Mouse (Mus musculus): ENCODE results near the gene Abr. TPM values are rescaled to one million over a fixed set of nuclear protein-coding genes. Genes with fewer than 3 reads are reported as not detected.

Gene Abr
- polyA plus RNA-seq, 1 experiment from 2014 or later = 93.5 TPM

DNA sequence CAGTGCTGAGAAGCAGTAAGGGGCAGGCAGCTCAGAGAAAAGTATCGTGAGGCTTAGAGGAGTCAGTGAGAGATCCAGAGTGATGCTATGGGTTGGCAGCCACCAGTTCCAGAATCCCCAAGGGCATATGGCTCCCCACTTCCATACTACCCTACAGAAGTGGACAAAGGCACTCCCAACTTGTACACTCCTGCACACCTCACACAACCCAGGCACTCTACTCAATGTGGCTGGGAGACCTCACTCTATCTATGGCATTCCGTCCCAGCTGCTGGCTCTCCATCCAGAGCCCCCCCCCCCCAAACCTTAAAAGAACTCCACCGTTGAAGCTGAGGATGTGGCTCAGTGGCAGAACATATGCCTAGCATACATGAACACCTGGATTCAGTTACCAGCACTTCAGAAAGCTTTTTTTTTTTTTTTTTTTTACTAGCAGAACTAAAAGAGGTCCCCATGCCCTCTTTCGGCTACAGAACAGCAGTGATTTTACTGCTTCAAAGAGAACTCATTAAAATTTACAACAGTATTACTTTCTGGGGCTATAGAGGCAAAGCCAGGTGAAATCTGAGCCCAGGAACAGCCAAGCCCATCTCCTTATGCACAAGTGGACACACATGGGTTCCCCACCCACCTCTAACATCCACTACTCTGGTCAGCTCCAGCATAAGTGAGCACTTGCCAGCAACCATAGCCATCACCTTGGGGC, 96.3 kb downstream of the Abr start:
- H3K4me1 ChIP-seq (replicated peaks) = peaks cover 33% of the 10 kb centered on the region

DNA sequence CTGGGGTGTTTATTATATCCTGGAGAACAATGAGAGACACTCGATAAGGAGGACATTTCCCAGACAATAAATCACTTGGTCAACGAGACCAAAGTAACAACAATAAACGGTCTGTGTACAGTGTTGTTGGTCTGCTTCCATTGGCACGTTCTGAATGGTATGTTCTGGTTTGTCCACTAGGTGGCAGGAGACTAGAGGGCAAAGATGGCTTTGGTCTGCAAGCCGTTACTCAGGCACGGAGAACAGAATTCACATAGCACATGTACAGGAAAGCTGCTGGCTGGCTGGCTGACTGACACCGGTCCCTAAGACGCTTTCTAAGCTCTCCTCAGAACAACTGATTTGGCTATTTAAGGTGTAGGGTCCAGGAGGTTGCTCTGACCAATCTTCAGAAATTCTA, 97.2 kb downstream of the Abr start:
- peaks cover 25% of the 10 kb centered on the region for H3K4me1 ChIP-seq (replicated peaks)
- no peak overlapping the region for H3K4me2 ChIP-seq (replicated peaks)
- peaks cover 6% of the 10 kb centered on the region; the same call in 1 of the 2 replicates for H3K36me3 ChIP-seq
- no peaks in the 10 kb centered on the region for H3K27me3 ChIP-seq
- no peak for ATAC-seq
- no peak overlapping the region for H3K27ac ChIP-seq
- 24% methylated on average over 8 of the region's 8 CpGs for WGBS
- H3K4me3 ChIP-seq (replicated peaks) = no peak overlapping the region
- no peak overlapping the region for H3K9ac ChIP-seq (replicated peaks)
- H3K9me3 ChIP-seq = no peaks in the 10 kb centered on the region

More for the DNA sequence above, 96.3 kb downstream of the Abr start:
- H3K9ac ChIP-seq (replicated peaks) = no peak overlapping the region
- no peak for ATAC-seq
- H3K9me3 ChIP-seq = no peaks in the 10 kb centered on the region
- H3K4me3 ChIP-seq (replicated peaks) = no peak overlapping the region
- no peak overlapping the region for H3K27ac ChIP-seq
- no peaks in the 10 kb centered on the region for H3K27me3 ChIP-seq
- no peak overlapping the region for H3K4me2 ChIP-seq (replicated peaks)
- 93% methylated on average over 4 of the region's 4 CpGs for WGBS
- peaks cover 6% of the 10 kb centered on the region; the same call in 1 of the 2 replicates for H3K36me3 ChIP-seq

DNA sequence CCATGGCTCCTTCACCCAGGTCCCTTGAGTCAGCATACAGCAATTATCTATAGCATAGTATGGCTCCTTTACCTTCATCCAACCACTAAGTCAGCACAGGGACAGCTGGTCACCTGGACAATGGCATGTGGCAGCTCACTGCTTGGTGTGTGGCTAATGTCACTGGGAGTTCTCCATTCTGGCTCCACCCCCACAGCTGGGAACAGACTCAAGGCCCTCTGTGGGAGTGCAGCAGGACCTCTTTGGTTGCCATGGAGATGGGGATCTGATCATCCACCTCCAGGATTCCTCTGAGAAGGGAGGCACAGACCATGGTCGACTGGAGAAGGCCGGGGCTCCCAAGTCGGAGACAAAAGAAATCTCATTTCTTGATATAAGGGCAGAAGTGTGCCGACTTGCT, 98.8 kb downstream of the Abr start:
- H3K9me3 ChIP-seq = no peaks in the 10 kb centered on the region
- WGBS = 3% methylated on average over 4 of the region's 4 CpGs
- H3K4me2 ChIP-seq (replicated peaks) = no peak overlapping the region
- H3K9ac ChIP-seq (replicated peaks) = no peak overlapping the region
- peaks cover 18% of the 10 kb centered on the region for H3K4me1 ChIP-seq (replicated peaks)
- H3K4me3 ChIP-seq (replicated peaks) = no peak overlapping the region
- ATAC-seq = peak; percentile 81
- H3K27ac ChIP-seq = peak overlapping the region; percentile 15
- H3K36me3 ChIP-seq = peaks cover 6% of the 10 kb centered on the region; the same call in 1 of the 2 replicates
- H3K27me3 ChIP-seq = no peaks in the 10 kb centered on the region

DNA sequence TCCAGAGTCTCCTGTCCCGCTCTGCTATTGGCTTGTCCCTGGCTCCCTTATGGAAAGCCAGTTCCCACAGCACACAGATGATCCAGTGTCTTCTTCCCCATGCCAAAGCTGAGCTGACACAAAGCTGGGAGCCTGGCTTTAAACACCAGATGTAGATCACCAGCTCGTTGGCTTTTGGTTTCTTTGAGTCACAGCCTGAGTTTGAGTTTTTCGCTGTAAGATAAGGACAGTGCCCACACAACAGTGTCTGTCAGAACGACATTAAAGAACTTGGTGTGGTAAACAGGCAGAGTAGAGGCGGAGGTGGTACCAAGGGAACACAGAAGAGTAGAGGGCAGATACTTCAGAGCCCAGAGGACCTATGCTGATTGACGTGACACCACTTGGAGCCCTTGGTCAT, 101.2 kb downstream of the Abr start:
- ATAC-seq = no peak
- Histone ChIP-seq H3K27me3 (no peaks in the 10 kb centered on the region), H3K36me3 (peaks cover 6% of the 10 kb centered on the region; the same call in 1 of the 2 replicates), H3K4me2 (replicated peaks) (no peak overlapping the region), H3K4me3 (replicated peaks) (no peak overlapping the region), H3K9ac (replicated peaks) (no peak overlapping the region), H3K27ac (no peak overlapping the region), H3K4me1 (replicated peaks) (peaks cover 18% of the 10 kb centered on the region), H3K9me3 (no peaks in the 10 kb centered on the region)
- WGBS = 96% methylated on average over 6 of the region's 6 CpGs

DNA sequence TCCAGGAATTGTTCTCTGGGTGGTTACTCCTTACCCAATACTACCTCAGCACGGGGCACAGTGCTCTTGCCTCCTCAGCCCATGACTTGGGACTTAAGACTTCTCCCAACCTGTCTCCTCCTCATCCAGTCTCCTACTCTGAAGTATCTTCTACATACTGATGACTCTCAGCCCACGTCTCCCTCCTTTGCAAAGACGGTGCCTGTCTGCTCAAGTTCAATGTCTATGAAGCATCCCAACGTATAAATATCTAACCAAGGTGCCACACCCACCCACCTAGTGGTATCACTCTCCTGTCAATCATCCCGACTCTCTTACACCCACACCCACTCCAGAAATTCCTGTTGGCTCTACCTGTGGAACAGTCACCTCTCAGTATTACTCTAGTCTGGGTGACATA, 103.5 kb downstream of the Abr start:
- peaks cover 6% of the 10 kb centered on the region; the same call in 1 of the 2 replicates for H3K36me3 ChIP-seq
- H3K4me1 ChIP-seq (replicated peaks) = peaks cover 12% of the 10 kb centered on the region
- H3K9me3 ChIP-seq = no peaks in the 10 kb centered on the region
- no peak overlapping the region for H3K27ac ChIP-seq
- no peak for ATAC-seq
- H3K4me3 ChIP-seq (replicated peaks) = no peak overlapping the region
- H3K9ac ChIP-seq (replicated peaks) = no peak overlapping the region
- WGBS = 91% methylated on average over 5 of the region's 5 CpGs
- H3K4me2 ChIP-seq (replicated peaks) = no peak overlapping the region
- H3K27me3 ChIP-seq = no peaks in the 10 kb centered on the region

DNA sequence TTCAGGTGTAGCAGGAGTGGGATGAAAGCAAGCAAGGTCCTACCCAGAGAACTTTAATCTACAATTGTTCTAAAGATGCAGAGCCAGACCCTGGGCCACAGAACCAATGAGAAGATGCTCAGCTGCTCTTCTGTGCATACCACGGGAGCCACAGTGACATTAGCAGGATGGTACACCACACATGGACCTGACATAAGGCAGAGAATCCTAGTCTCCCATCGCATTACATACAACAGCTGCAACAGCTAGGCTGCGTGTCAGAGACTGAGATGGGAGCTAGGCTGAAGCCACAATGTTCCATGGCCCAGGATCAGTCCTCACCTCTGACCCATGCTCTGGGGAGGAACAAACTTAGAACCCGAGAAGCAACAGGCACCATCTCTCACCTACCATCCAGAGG, 104.0 kb downstream of the Abr start:
- Histone ChIP-seq H3K4me2 (replicated peaks) (no peak overlapping the region), H3K9me3 (no peaks in the 10 kb centered on the region), H3K36me3 (peaks cover 6% of the 10 kb centered on the region; the same call in 1 of the 2 replicates), H3K9ac (replicated peaks) (no peak overlapping the region), H3K27me3 (no peaks in the 10 kb centered on the region), H3K4me3 (replicated peaks) (no peak overlapping the region), H3K27ac (no peak overlapping the region), H3K4me1 (replicated peaks) (peaks cover 7% of the 10 kb centered on the region)
- 91% methylated on average over 4 of the region's 4 CpGs for WGBS
- ATAC-seq = no peak

DNA sequence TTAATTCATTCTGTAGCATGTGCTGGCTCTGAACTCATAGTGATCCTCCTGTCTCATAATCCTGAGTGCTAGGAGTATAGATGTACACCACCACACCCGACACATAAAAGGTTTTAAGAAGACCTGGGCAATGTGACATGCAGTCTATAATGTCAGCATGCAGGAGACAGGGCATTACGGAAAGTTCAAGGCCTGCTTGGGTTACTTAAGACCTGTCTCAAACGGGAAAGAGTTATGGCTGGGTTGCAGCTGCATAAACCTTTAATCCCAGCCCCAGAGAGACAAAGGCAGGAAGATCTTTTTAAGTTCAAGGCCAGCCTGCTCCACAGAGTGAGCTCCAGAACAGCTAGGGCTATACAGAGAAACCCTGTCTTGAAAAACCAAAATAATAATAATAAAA, 105.2 kb downstream of the Abr start:
- H3K4me3 ChIP-seq (replicated peaks) = no peak overlapping the region
- 76% methylated on average over 3 of the region's 3 CpGs for WGBS
- no peak overlapping the region for H3K27ac ChIP-seq
- H3K27me3 ChIP-seq = no peaks in the 10 kb centered on the region
- ATAC-seq = no peak
- no peaks in the 10 kb centered on the region for H3K4me1 ChIP-seq (replicated peaks)
- H3K9ac ChIP-seq (replicated peaks) = no peak overlapping the region
- H3K9me3 ChIP-seq = no peaks in the 10 kb centered on the region
- peaks cover 6% of the 10 kb centered on the region; the same call in 1 of the 2 replicates for H3K36me3 ChIP-seq
- no peak overlapping the region for H3K4me2 ChIP-seq (replicated peaks)

DNA sequence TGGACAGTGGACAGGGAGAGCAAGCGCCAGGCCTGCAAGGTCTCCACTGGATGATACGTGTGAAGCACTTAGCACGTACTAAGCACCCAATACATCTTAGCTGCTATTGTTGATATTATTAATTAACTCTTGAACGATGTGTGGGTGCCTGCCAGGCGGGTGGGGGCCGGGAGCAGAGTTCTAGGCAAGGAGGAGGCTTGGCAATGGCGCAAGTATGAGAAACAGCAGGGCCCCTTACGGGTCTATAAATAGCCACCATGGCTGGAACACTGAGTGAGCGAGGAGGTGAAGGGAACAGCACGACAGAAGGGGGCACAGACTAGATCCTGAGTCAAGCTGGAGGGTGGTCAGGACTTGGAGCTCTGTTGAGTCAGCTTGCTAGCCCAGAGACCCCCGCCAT, 107.0 kb downstream of the Abr start:
- 90% methylated on average over 11 of the region's 11 CpGs for WGBS
- peaks cover 9% of the 10 kb centered on the region for H3K4me1 ChIP-seq (replicated peaks)

DNA sequence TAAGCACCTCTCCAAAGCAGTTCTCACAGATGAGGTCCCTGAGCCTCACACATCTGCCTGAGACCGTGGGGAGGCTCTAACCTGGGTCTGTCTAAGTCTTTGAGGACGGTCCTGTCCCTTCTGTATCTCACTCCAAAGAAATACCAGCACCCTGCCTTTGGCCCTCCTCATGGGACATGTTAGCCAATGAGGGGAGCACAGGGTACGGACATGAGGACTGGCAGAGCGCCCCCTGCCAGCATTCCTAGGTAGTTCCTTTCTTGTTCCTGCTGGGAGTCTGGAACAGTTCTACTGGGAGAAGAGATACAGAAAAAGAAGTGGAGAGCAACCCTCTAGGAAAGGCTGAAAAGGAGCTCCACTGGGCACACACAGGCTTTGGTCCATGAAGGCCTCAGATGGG, 111.1 kb downstream of the Abr start:
- no peaks in the 10 kb centered on the region for H3K36me3 ChIP-seq
- H3K9me3 ChIP-seq = no peaks in the 10 kb centered on the region
- H3K27me3 ChIP-seq = no peaks in the 10 kb centered on the region
- peaks cover 43% of the 10 kb centered on the region for H3K4me1 ChIP-seq (replicated peaks)
- WGBS = 57% methylated on average over 4 of the region's 4 CpGs
- H3K9ac ChIP-seq (replicated peaks) = no peak overlapping the region
- H3K4me3 ChIP-seq (replicated peaks) = no peak overlapping the region
- H3K4me2 ChIP-seq (replicated peaks) = no peak overlapping the region
- no peak overlapping the region for H3K27ac ChIP-seq
- ATAC-seq = no peak

More for the DNA sequence above, 107.0 kb downstream of the Abr start:
- Histone ChIP-seq H3K27ac (no peak overlapping the region), H3K4me3 (replicated peaks) (no peak overlapping the region), H3K36me3 (no peaks in the 10 kb centered on the region), H3K9ac (replicated peaks) (no peak overlapping the region), H3K9me3 (no peaks in the 10 kb centered on the region), H3K4me2 (replicated peaks) (no peak overlapping the region), H3K27me3 (no peaks in the 10 kb centered on the region)
- ATAC-seq = no peak

DNA sequence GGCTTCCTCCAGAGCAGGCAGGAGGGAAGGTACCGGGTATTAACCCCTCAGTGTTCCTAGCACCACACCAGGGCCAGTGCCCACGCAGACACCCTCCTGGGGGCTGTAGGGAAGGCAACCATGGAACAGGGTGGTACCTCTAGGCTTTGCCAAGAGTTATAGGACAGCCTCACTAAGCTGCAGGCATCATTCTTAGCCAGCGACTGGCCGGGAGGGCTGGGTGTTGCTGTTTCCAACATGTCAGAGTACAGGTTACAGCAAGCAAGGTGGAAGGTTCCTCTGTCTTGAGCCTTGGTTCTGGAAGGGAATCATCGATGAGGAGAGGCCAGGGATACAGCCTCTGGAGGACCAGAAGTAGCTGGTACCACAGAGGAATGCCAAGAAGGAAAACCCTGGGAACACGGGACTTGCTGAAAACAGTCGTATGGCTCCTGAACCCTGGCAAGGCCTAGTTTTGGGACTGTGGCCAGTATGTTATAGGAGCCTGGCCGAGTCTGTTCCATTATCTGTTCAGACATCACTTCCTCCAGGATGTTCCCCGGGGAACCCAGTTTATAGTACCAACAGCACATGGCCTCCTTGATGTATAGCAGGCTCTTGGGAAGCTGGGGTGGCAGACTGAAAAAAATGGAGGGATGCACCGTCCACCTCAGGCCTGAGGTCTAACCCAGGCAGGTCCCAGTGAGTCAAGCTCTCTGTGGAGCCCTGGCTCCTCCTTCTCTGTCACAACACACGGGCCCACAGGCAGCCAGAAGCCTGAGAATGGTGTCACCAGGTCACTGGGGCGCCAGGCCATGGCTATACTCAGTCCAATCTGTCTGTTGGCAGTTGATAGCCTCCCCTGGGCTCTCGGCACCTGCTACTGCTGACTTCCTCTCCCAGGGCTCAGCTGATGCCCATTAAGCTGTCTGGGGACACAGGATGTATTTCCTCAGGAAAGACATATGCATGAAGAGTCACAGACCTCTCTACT, 112.1 kb downstream of the Abr start:
- H3K4me3 ChIP-seq (replicated peaks) = no peak overlapping the region
- no peak overlapping the region for H3K4me2 ChIP-seq (replicated peaks)
- peak overlapping the region; percentile 87; the same call in 1 of the 2 replicates for H3K27ac ChIP-seq
- H3K27me3 ChIP-seq = no peaks in the 10 kb centered on the region
- 0 out of 2 replicates have a peak overlapping the region, but pooled peaks have one; percentile 10 for H3K9ac ChIP-seq (replicated peaks)
- no peaks in the 10 kb centered on the region for H3K36me3 ChIP-seq
- peaks cover 43% of the 10 kb centered on the region for H3K4me1 ChIP-seq (replicated peaks)
- no peaks in the 10 kb centered on the region for H3K9me3 ChIP-seq
- WGBS = 84% methylated on average over 13 of the region's 13 CpGs
- no peak for ATAC-seq

DNA sequence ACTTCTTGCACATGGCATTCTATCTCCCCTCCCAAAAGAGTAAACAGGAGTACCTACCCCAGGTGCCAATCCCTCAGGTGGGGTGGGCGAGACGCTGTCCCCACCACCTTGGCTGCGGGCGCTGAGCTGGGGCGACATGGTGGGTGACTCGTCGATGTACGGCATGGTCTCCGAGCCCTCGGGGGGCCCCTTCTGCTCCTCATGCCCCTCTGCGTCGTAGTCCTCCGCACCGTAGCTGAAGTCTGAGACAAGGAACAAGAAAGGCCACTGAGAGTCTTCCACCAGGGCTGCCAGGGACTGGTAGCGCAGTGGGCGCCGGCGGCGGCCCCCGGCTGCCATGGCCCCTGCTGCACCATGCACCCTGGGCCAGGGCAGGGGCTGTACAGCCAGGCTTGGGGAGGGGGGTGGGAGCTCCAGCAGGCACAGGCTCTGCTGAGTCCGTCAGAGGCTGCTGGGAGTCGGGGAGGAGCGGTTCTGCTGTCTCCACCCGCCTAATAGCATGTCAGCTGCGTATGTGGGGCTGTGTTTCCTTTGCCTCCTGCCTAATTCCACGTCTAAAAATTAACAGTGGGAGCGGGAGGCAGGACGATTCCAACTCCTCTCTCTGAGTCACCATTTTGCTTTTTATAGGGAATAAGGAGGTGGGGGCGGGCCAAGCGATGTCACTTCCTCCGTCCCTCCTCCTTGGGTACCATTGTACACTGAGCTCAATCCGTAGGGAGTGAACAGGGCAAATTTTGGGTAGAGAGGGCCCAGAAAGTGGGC, 113.1 kb downstream of the Abr start:
- Histone ChIP-seq H3K9me3 (no peaks in the 10 kb centered on the region), H3K4me3 (replicated peaks) (no peak overlapping the region), H3K4me2 (replicated peaks) (no peak overlapping the region), H3K27ac (peak overlapping the region; percentile 87), H3K36me3 (no peaks in the 10 kb centered on the region), H3K9ac (replicated peaks) (peak overlapping the region; percentile 10), H3K4me1 (replicated peaks) (peaks cover 43% of the 10 kb centered on the region), H3K27me3 (no peaks in the 10 kb centered on the region)
- 91% methylated on average over 32 of the region's 32 CpGs for WGBS
- no peak; the same call in 1 of the 2 replicates for ATAC-seq
